ENCODE assay signal across 8 mouse cellular contexts in the genomic region with DNA sequence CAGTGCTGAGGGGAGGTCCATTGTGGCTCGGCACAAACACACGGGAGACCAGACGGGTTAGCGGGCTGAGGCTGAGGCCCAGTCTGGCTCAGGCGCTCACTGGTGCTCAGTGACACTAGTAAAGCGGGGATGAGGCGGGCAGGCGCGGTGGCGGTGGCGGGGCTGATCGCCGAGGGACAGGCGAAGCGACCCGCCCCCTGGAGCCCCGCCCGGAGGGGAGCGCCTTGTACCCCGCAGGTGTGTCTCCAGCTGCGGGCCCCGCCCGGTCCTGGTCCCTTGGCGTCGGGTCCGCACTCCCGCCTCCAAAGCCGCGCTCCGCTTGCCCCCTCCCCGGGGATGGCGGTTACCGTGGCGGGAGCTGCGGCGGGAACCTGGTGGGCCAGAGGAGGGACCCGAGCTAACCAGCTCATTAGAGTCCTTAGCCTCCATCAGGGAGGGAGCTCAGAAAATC. TPM values are rescaled to one million over a fixed set of nuclear protein-coding genes. Genes with fewer than 3 reads are reported as not detected.
A peak's percentile ranks its signal among the peaks of the same experiment; 100 is the strongest.
DNase-seq lines count a peak whose midpoint lies in the region; ATAC-seq and TF ChIP-seq lines count a peak whose summit lies in the region.

No protein-coding gene starts in this region.

- H3K9me3 ChIP-seq in kidney, postnatal 0 days (replicated peaks; ENCODE audit: low read length) = no peaks in the 10 kb centered on the region

- TF ChIP-seq CTCF in kidney, postnatal 0 days (IDR thresholded peaks at IDR 0.05; ENCODE audit: low read depth) = no peak

- 2% methylated on average over 33 of the region's 37 CpGs for WGBS in kidney, postnatal 0 days

- H3K27me3 ChIP-seq in kidney, postnatal 0 days (ENCODE audit: insufficient read depth, low read length) = no peaks in the 10 kb centered on the region

- intact Hi-C loops in left cerebral cortex, postnatal 36 days (cut with DNase I) = no loop called here

- H3K4me2 ChIP-seq in kidney, postnatal 0 days (ENCODE audit: low read length) = peak overlapping the region; percentile 97

- peak overlapping the region; percentile 98 for H3K4me3 ChIP-seq in kidney, postnatal 0 days (replicated peaks; ENCODE audit: low read depth, low read length)

- ATAC-seq in kidney, postnatal 0 days (replicated peaks; ENCODE audit: low FRiP score, low read depth) = peak; percentile 77; the same call in 1 of the 2 replicates
- no peak; the same call in 1 of the 2 replicates for ATAC-seq in monocyte, adult 5-6 weeks (replicated peaks; ENCODE audit: insufficient number of reproducible peaks, low FRiP score, low TSS enrichment, poor library complexity, severe bottlenecking)

- H3K36me3 ChIP-seq in kidney, postnatal 0 days (ENCODE audit: insufficient read depth, low read length) = peaks cover 10% of the 10 kb centered on the region

- H3K9ac ChIP-seq in kidney, postnatal 0 days (ENCODE audit: low read depth, low read length) = peak overlapping the region; percentile 82

- DNase-seq in left cerebral cortex, adult 11 months (ENCODE audit: low spot score) = peak; percentile 7
- no peak for DNase-seq in left cerebral cortex, postnatal 36 days (ENCODE audit: low spot score in 2 of 2)
- peak; percentile 55 for DNase-seq in c-Kit-positive CD71-positive TER-119-positive erythroid progenitor cells, embryonic 14.5 days (ENCODE audit: low spot score)
- peak; percentile 14 to 20 for DNase-seq in frontal cortex, postnatal 25 days (ENCODE audit: low spot score in 2 of 2)
- DNase-seq in kidney, postnatal 0 days (ENCODE audit: low spot score) = no peak
- DNase-seq in lung, postnatal 10 days = peak; percentile 43
- peak; percentile 53 for DNase-seq in right cerebral cortex, postnatal 25 days

- H3K4me1 ChIP-seq in kidney, postnatal 0 days (replicated peaks; ENCODE audit: insufficient read depth, low read length) = no peaks in the 10 kb centered on the region

- H3K27ac ChIP-seq in kidney, postnatal 0 days = peak overlapping the region; percentile 73

RNA-seq across cellular contexts. Expression of a gene that starts 0.6 kb away (rescaled TPM):
- 1 to 10 TPM; 4.0 to 4.2 TPM for total RNA-seq in left cerebral cortex, postnatal 36 days (2021)
- polyA plus RNA-seq in kidney, postnatal 0 days (2015; fragmentation: Nextera tagmentation; extraction: Ambion mirVana) = 24.7 and 29.7 TPM in 2 replicates
- 17.6 to 34.8 TPM (median 18.3 TPM) in 3 replicates for total RNA-seq in monocyte, adult 5-6 weeks (2017)

RNA-seq across cellular contexts. Expression of a gene that starts 46.3 kb away (rescaled TPM):
- total RNA-seq in left cerebral cortex, postnatal 36 days (2021) = 10 to 100 TPM; 16.7 to 22.1 TPM
- polyA plus RNA-seq in kidney, postnatal 0 days (2015; fragmentation: Nextera tagmentation; extraction: Ambion mirVana) = 7.2 and 7.6 TPM in 2 replicates
- total RNA-seq in monocyte, adult 5-6 weeks (2017) = 2.6 to 10.7 TPM (median 8.4 TPM) in 3 replicates

RNA-seq across cellular contexts. Expression of a gene that starts 46.4 kb away (rescaled TPM):
- total RNA-seq in left cerebral cortex, postnatal 36 days (2021) = 10 to 100 TPM; 10.2 to 13.7 TPM
- 6.4 and 7.1 TPM in 2 replicates for polyA plus RNA-seq in kidney, postnatal 0 days (2015; fragmentation: Nextera tagmentation; extraction: Ambion mirVana)
- 4.1 to 7.1 TPM (median 6.8 TPM) in 3 replicates for total RNA-seq in monocyte, adult 5-6 weeks (2017)

RNA-seq across cellular contexts. Expression of a gene that starts 56.1 kb away (rescaled TPM):
- 100 to 1,000 TPM; 153 to 164 TPM for total RNA-seq in left cerebral cortex, postnatal 36 days (2021)
- polyA plus RNA-seq in kidney, postnatal 0 days (2015; fragmentation: Nextera tagmentation; extraction: Ambion mirVana) = 9.9 and 10.3 TPM in 2 replicates
- 18.0 to 43.6 TPM (median 18.3 TPM) in 3 replicates for total RNA-seq in monocyte, adult 5-6 weeks (2017)

Comparison
In these comparisons a context has a peak if more than half of its experiments do, and no peak if none do; other contexts are left out.
1. DNase-seq: peak in left cerebral cortex, adult 11 months (single experiment), c-Kit-positive CD71-positive TER-119-positive erythroid progenitor cells, embryonic 14.5 days (single experiment), frontal cortex, postnatal 25 days (2 of 2), lung, postnatal 10 days (single experiment) and right cerebral cortex, postnatal 25 days (single experiment); none in left cerebral cortex, postnatal 36 days (0 of 2) and kidney, postnatal 0 days (single experiment).